Mouse (Mus musculus): ENCODE data around the gene Nectin2.

- TF ChIP-seq FLI1 (IDR thresholded peaks at IDR 0.05; ENCODE audit: low read length) (no peak), GATA1 (IDR thresholded peaks at IDR 0.05; ENCODE audit: borderline replicate concordance, low read length) (no peak)
Measured at GRCm38 (mm10) chr7:19783630-19784029, 33.3 kb upstream of the Nectin2 start.
